Mouse (Mus musculus): Measurements from ENCODE around the gene Cox8c. TPM values are rescaled to one million over a fixed set of nuclear protein-coding genes. Genes with fewer than 3 reads are reported as not detected.

The Cox8c gene
- 0.33 TPM in 1 of 2 replicates, not detected in the other for polyA plus RNA-seq (2015; fragmentation: Nextera tagmentation; extraction: Ambion mirVana)

DNA sequence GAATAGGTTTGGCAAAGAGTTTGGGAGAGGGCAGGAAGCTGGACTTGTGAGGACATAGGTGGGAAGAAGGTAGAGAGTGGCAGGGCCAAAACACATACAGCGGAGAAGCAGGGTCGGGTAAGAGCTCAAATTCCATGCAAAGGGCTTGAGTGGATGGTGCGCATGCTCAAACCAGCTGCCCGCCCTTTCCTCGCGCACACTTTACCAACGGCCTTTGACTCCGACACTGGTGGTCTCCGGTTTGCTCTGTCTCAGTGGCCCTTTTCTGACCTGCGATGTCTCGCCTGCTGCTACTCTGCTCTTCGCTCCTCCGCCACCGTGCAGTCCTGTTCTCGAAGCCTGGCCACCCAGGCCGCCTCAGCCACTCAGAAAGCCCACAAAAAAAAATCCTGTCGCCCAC lies at the start of gene Cox8c:
Cox8c (plus strand) TSS at position 226 of the 400 bp plus-strand sequence.

DNA sequence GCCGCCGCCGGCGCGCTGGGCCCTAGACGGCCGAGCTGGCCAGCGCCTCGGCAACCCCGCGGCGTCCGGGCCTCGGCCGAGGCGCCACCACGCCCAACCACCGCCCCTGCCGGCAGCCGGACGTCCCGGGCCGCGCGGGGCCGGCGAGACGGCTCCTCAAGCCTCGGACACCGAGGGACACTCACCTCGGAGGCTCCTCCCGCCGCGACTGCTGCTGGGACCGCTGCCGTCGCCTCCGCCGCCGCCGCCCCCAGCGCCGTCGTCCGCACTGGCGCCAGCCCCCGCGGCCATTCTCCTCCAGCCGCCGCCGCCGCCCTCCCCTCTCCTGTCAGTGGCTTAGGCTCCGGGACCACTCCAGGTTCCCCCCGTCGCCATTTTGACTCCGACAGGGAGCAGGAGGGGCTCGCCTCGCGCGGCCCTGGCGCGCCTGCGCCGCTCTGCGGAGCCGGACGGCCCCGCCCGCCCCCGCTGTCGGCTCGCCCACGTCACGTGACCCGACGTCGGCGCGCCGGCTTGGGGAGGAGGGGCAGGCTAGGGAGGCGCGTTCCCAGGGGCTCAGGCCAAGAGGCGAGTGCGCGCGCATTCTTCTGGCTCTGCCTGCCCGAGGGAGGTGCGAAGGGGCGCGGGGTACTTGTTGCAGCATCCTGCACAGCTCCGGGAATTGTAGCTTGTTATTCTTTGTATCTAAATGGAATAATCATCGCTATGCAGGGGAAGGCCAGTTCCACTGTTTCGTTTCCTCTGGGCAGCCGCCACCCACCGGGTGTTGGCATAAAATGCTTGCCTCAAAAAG lies 20.9 kb upstream of the Cox8c start, which contains the start of gene Btbd7:
Btbd7 (minus strand) TSS at position 441 of the 793 bp plus-strand sequence.

GRCm38 (mm10) chr12:102948778-102949394 lies 49.8 kb downstream of the Cox8c start, which contains the start of gene Unc79:
TSS of gene Unc79 (plus strand) at chr12:102948859.

Other genes starting within 250 kb of the Cox8c start
- 11.9 and 21.2 TPM in 2 replicates for gene Itpk1, start 194.4 kb upstream of the Cox8c start, polyA plus RNA-seq (2015; fragmentation: Nextera tagmentation; extraction: Ambion mirVana)
- gene Moap1, start 155.7 kb upstream of the Cox8c start, polyA plus RNA-seq (2015; fragmentation: Nextera tagmentation; extraction: Ambion mirVana): 11.8 and 14.6 TPM in 2 replicates
- 10.2 and 10.7 TPM in 2 replicates for gene Tmem251, start 155.6 kb upstream of the Cox8c start, polyA plus RNA-seq (2015; fragmentation: Nextera tagmentation; extraction: Ambion mirVana)
- gene Gm28051, start 141.6 kb upstream of the Cox8c start, polyA plus RNA-seq (2015; fragmentation: Nextera tagmentation; extraction: Ambion mirVana): not detected in 2 replicates
- gene Gon7, start 141.5 kb upstream of the Cox8c start, polyA plus RNA-seq (2015; fragmentation: Nextera tagmentation; extraction: Ambion mirVana): 15.3 and 18.9 TPM in 2 replicates
- gene Ubr7, start 141.3 kb upstream of the Cox8c start, polyA plus RNA-seq (2015; fragmentation: Nextera tagmentation; extraction: Ambion mirVana): 23.4 and 35.8 TPM in 2 replicates
- gene Gm20604, start 140.6 kb upstream of the Cox8c start, polyA plus RNA-seq (2015; fragmentation: Nextera tagmentation; extraction: Ambion mirVana): 14.9 and 16.6 TPM in 2 replicates
- 8.5 and 11.0 TPM in 2 replicates for gene Btbd7, start 20.8 kb upstream of the Cox8c start, polyA plus RNA-seq (2015; fragmentation: Nextera tagmentation; extraction: Ambion mirVana)
- gene Unc79, start 49.5 kb downstream of the Cox8c start, polyA plus RNA-seq (2015; fragmentation: Nextera tagmentation; extraction: Ambion mirVana): 1.1 and 1.2 TPM in 2 replicates

Measured in adrenal gland, postnatal 0 days (tissue).